In the genomic region with DNA sequence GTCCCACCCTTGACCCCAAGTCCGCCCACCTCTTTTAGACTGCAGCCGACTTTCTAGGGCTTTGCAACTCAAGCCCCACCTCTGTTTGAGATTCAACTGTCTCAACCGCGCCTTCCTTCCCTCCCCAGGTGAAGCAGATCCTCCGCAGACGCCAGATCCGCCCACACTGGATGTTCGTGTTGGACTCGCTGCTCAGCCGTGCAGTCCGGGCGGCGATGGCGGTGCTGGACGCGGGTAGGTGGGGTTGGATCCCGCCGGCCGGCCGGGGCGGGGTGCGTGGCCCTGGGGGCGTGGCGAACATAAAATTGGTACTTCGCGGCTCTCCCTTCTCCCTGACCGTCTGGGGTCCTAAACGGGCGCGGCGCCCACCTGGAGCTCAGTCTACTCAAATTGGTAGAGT, we compare ENCODE assay signal across 8 mouse cellular contexts. TPM values are rescaled to one million over a fixed set of nuclear protein-coding genes. Genes with fewer than 3 reads are reported as not detected.
DNase-seq lines count a peak whose midpoint lies in the region; ATAC-seq and TF ChIP-seq lines count a peak whose summit lies in the region.

No protein-coding gene starts in this region.

- peaks cover 82% of the 10 kb centered on the region for H3K27me3 ChIP-seq in heart, embryonic 11.5 days (ENCODE audit: control insufficient read depth, insufficient read depth, low read length)
- H3K27me3 ChIP-seq in embryonic facial prominence, embryonic 14.5 days (replicated peaks; ENCODE audit: control insufficient read depth, insufficient read depth, low read length) = peaks cover 50% of the 10 kb centered on the region
- 0 out of 2 replicates have a peak, but pooled peaks cover 5% of the 10 kb centered on the region for H3K27me3 ChIP-seq in kidney, postnatal 0 days (ENCODE audit: insufficient read depth, low read length)
- peaks cover 53% of the 10 kb centered on the region for H3K27me3 ChIP-seq in midbrain, postnatal 0 days (ENCODE audit: insufficient read depth, low read length)

- peaks cover 18% of the 10 kb centered on the region for H3K4me1 ChIP-seq in heart, embryonic 11.5 days (ENCODE audit: control insufficient read depth, insufficient read depth, low read length)
- H3K4me1 ChIP-seq in ES-E14 (ENCODE audit: control insufficient read depth in 2 of 2, insufficient read depth in 2 of 2, low read length in 2 of 2, poor library complexity in 1 of 2) = peaks cover 0 to 16% of the 10 kb centered on the region in 2 experiments; a peak in 2 of 4 replicates
- peaks cover 10% of the 10 kb centered on the region; the same call in 1 of the 2 replicates for H3K4me1 ChIP-seq in embryonic facial prominence, embryonic 14.5 days (ENCODE audit: control insufficient read depth, insufficient read depth, low read length)
- peaks cover 9% of the 10 kb centered on the region; the same call in 1 of the 2 replicates for H3K4me1 ChIP-seq in kidney, postnatal 0 days (replicated peaks; ENCODE audit: insufficient read depth, low read length)
- H3K4me1 ChIP-seq in midbrain, postnatal 0 days (ENCODE audit: insufficient read depth, low read length) = no peaks in the 10 kb centered on the region; the same call in 1 of the 2 replicates

- H3K9ac ChIP-seq in heart, embryonic 11.5 days (ENCODE audit: low read depth, low read length) = peak overlapping the region; percentile 29; the same call in 1 of the 2 replicates
- peak overlapping the region; percentile 52; the same call in 1 of the 2 replicates for H3K9ac ChIP-seq in ES-E14 (ENCODE audit: insufficient read depth, low read depth, low read length, poor library complexity, severe bottlenecking)
- peak overlapping the region; percentile 60 for H3K9ac ChIP-seq in embryonic facial prominence, embryonic 14.5 days (ENCODE audit: low read depth, low read length)
- H3K9ac ChIP-seq in kidney, postnatal 0 days (ENCODE audit: low read depth, low read length) = peak overlapping the region; percentile 49
- H3K9ac ChIP-seq in midbrain, postnatal 0 days (replicated peaks; ENCODE audit: low read length, poor library complexity, severe bottlenecking) = peak overlapping the region; percentile 29; the same call in 1 of the 2 replicates

- in situ Hi-C loops in ES-E14 (cut with MboI; ENCODE audit: low sequenced_read_pairs in 2 of 2, unreplicated experiment in 2 of 2) = no loop called here

- H3K36me3 ChIP-seq in heart, embryonic 11.5 days (ENCODE audit: control insufficient read depth, insufficient read depth, low read length) = no peaks in the 10 kb centered on the region
- no peaks in the 10 kb centered on the region for H3K36me3 ChIP-seq in ES-E14 (ENCODE audit: control insufficient read depth, insufficient read depth, low read length, poor library complexity, severe bottlenecking)
- H3K36me3 ChIP-seq in embryonic facial prominence, embryonic 14.5 days (ENCODE audit: control insufficient read depth, insufficient read depth, low read length) = no peaks in the 10 kb centered on the region
- H3K36me3 ChIP-seq in kidney, postnatal 0 days (ENCODE audit: insufficient read depth, low read length) = no peaks in the 10 kb centered on the region
- no peaks in the 10 kb centered on the region for H3K36me3 ChIP-seq in midbrain, postnatal 0 days (ENCODE audit: insufficient read depth, low read length)

- WGBS in heart, embryonic 11.5 days (ENCODE audit: insufficient replicate concordance) = 3% methylated on average over 31 of the region's 31 CpGs
- WGBS in embryonic facial prominence, embryonic 14.5 days = 1% methylated on average over 31 of the region's 31 CpGs
- WGBS in kidney, postnatal 0 days = 6% methylated on average over 31 of the region's 31 CpGs
- WGBS in midbrain, postnatal 0 days = 5% methylated on average over 31 of the region's 31 CpGs

- TF ChIP-seq CTCF in kidney, postnatal 0 days (IDR thresholded peaks at IDR 0.05; ENCODE audit: low read depth) = no peak
- no peak for TF ChIP-seq CTCF in midbrain, postnatal 0 days (IDR thresholded peaks at IDR 0.05)

- no peaks in the 10 kb centered on the region for H3K9me3 ChIP-seq in heart, embryonic 11.5 days (replicated peaks; ENCODE audit: control insufficient read depth, low read length)
- H3K9me3 ChIP-seq in ES-E14 (ENCODE audit: control insufficient read depth, insufficient read depth, low read depth, low read length) = no peaks in the 10 kb centered on the region
- H3K9me3 ChIP-seq in embryonic facial prominence, embryonic 14.5 days (ENCODE audit: control insufficient read depth, low read length) = no peaks in the 10 kb centered on the region
- H3K9me3 ChIP-seq in kidney, postnatal 0 days (replicated peaks; ENCODE audit: low read length) = no peaks in the 10 kb centered on the region
- no peaks in the 10 kb centered on the region for H3K9me3 ChIP-seq in midbrain, postnatal 0 days (ENCODE audit: low read length)

- peak overlapping the region; percentile 69 for H3K4me2 ChIP-seq in heart, embryonic 11.5 days
- peak overlapping the region; percentile 74 for H3K4me2 ChIP-seq in embryonic facial prominence, embryonic 14.5 days (ENCODE audit: low read depth, low read length)
- peak overlapping the region; percentile 67 for H3K4me2 ChIP-seq in kidney, postnatal 0 days (ENCODE audit: low read length)
- H3K4me2 ChIP-seq in midbrain, postnatal 0 days (ENCODE audit: low read depth, low read length, poor library complexity, severe bottlenecking) = peak overlapping the region; percentile 48

- H3K27ac ChIP-seq in heart, embryonic 11.5 days (ENCODE audit: low read depth, low read length) = no peak overlapping the region
- no peak overlapping the region for H3K27ac ChIP-seq in ES-E14 (ENCODE audit: insufficient read depth, low read depth, low read length, poor library complexity, severe bottlenecking)
- H3K27ac ChIP-seq in embryonic facial prominence, embryonic 14.5 days (replicated peaks; ENCODE audit: low read depth, low read length) = no peak overlapping the region
- no peak overlapping the region for H3K27ac ChIP-seq in kidney, postnatal 0 days
- H3K27ac ChIP-seq in midbrain, postnatal 0 days (ENCODE audit: low read depth, low read length) = no peak overlapping the region

- no peak for DNase-seq in heart, adult 9 months (ENCODE audit: low spot score in 2 of 2)
- DNase-seq in ES-E14 (ENCODE audit: low read depth, low spot score) = no peak
- no peak for DNase-seq in embryonic facial prominence, embryonic 14.5 days (ENCODE audit: low spot score)
- DNase-seq in kidney, postnatal 0 days (ENCODE audit: low spot score) = no peak
- no peak for DNase-seq in midbrain, postnatal 0 days (ENCODE audit: low spot score)
- DNase-seq in spleen, adult 18-20 months = no peak

- ATAC-seq in heart, embryonic 11.5 days (replicated peaks; ENCODE audit: insufficient number of reproducible peaks, low FRiP score, low TSS enrichment) = no peak
- ATAC-seq in embryonic facial prominence, embryonic 14.5 days (ENCODE audit: low read depth) = no peak
- ATAC-seq in kidney, postnatal 0 days (replicated peaks; ENCODE audit: low FRiP score, low read depth) = no peak
- ATAC-seq in midbrain, postnatal 0 days (ENCODE audit: low FRiP score) = no peak
- no peak for ATAC-seq in megakaryocyte progenitor cell, adult 5-6 weeks (replicated peaks; ENCODE audit: poor library complexity)

- peak overlapping the region; percentile 39 for H3K4me3 ChIP-seq in heart, embryonic 11.5 days (ENCODE audit: low read depth, low read length)
- peak overlapping the region; percentile 26 to 52 for H3K4me3 ChIP-seq in ES-E14 (ENCODE audit: insufficient read depth in 1 of 2, low read depth in 1 of 2, low read length in 2 of 2, poor library complexity in 1 of 2, severe bottlenecking in 1 of 2)
- peak overlapping the region; percentile 41 for H3K4me3 ChIP-seq in embryonic facial prominence, embryonic 14.5 days (ENCODE audit: low read depth, low read length)
- H3K4me3 ChIP-seq in kidney, postnatal 0 days (replicated peaks; ENCODE audit: low read depth, low read length) = peak overlapping the region; percentile 28
- H3K4me3 ChIP-seq in midbrain, postnatal 0 days (ENCODE audit: low read depth, low read length) = peak overlapping the region; percentile 26

RNA-seq across cellular contexts. Expression of a gene that starts 10.6 kb away (rescaled TPM):
- 1.5 and 1.7 TPM in 2 replicates for polyA plus RNA-seq in heart, embryonic 11.5 days (2014; fragmentation: Nextera tagmentation; extraction: Ambion mirVana)
- 2.7 and 4.3 TPM in 2 replicates for total RNA-seq in ES-E14 (2012; rRNA removed)
- 6.0 and 7.9 TPM in 2 replicates for polyA plus RNA-seq in embryonic facial prominence, embryonic 14.5 days (2014; fragmentation: Nextera tagmentation; extraction: Ambion mirVana)
- polyA plus RNA-seq in kidney, postnatal 0 days (2015; fragmentation: Nextera tagmentation; extraction: Ambion mirVana) = 3.4 and 4.2 TPM in 2 replicates
- 7.6 and 8.3 TPM in 2 replicates for total RNA-seq in midbrain, postnatal 0 days (2014; rRNA removed)
- polyA plus RNA-seq in midbrain, postnatal 0 days (2015; fragmentation: Nextera tagmentation; extraction: Ambion mirVana) = 2.8 and 4.1 TPM in 2 replicates
- 3.6 and 4.6 TPM in 2 replicates for total RNA-seq in megakaryocyte progenitor cell, adult 5-6 weeks (2015)
- 0.87 and 6.1 TPM in 2 replicates for total RNA-seq in megakaryocyte progenitor cell, adult 5-6 weeks (2017)

RNA-seq across cellular contexts. Expression of a gene that starts 11.7 kb away (rescaled TPM):
- polyA plus RNA-seq in heart, embryonic 11.5 days (2014; fragmentation: Nextera tagmentation; extraction: Ambion mirVana) = 0.11 and 0.42 TPM in 2 replicates
- 2.0 and 4.4 TPM in 2 replicates for total RNA-seq in ES-E14 (2012; rRNA removed)
- polyA plus RNA-seq in embryonic facial prominence, embryonic 14.5 days (2014; fragmentation: Nextera tagmentation; extraction: Ambion mirVana) = 11.0 and 11.5 TPM in 2 replicates
- 2.5 and 2.8 TPM in 2 replicates for polyA plus RNA-seq in kidney, postnatal 0 days (2015; fragmentation: Nextera tagmentation; extraction: Ambion mirVana)
- total RNA-seq in midbrain, postnatal 0 days (2014; rRNA removed) = 1.6 TPM in 1 of 2 replicates, not detected in the other
- 0.21 and 0.26 TPM in 2 replicates for polyA plus RNA-seq in midbrain, postnatal 0 days (2015; fragmentation: Nextera tagmentation; extraction: Ambion mirVana)
- total RNA-seq in megakaryocyte progenitor cell, adult 5-6 weeks (2015) = 1.9 and 2.0 TPM in 2 replicates
- total RNA-seq in megakaryocyte progenitor cell, adult 5-6 weeks (2017) = 3.9 and 5.2 TPM in 2 replicates

RNA-seq across cellular contexts. Expression of a gene that starts 26.4 kb away (rescaled TPM):
- 57.5 and 64.9 TPM in 2 replicates for polyA plus RNA-seq in heart, embryonic 11.5 days (2014; fragmentation: Nextera tagmentation; extraction: Ambion mirVana)
- 73.3 and 89.4 TPM in 2 replicates for total RNA-seq in ES-E14 (2012; rRNA removed)
- 68.3 and 80.7 TPM in 2 replicates for polyA plus RNA-seq in embryonic facial prominence, embryonic 14.5 days (2014; fragmentation: Nextera tagmentation; extraction: Ambion mirVana)
- 74.5 and 81.2 TPM in 2 replicates for polyA plus RNA-seq in kidney, postnatal 0 days (2015; fragmentation: Nextera tagmentation; extraction: Ambion mirVana)
- total RNA-seq in midbrain, postnatal 0 days (2014; rRNA removed) = 129 and 130 TPM in 2 replicates
- 138 and 143 TPM in 2 replicates for polyA plus RNA-seq in midbrain, postnatal 0 days (2015; fragmentation: Nextera tagmentation; extraction: Ambion mirVana)
- 43.2 and 50.8 TPM in 2 replicates for total RNA-seq in megakaryocyte progenitor cell, adult 5-6 weeks (2015)
- total RNA-seq in megakaryocyte progenitor cell, adult 5-6 weeks (2017) = 17.4 TPM in 2 replicates

RNA-seq across cellular contexts. Expression of a gene that starts 38.9 kb away (rescaled TPM):
- 0.37 and 0.61 TPM in 2 replicates for polyA plus RNA-seq in heart, embryonic 11.5 days (2014; fragmentation: Nextera tagmentation; extraction: Ambion mirVana)
- 0.85 and 1.5 TPM in 2 replicates for total RNA-seq in ES-E14 (2012; rRNA removed)
- 0.18 and 0.19 TPM in 2 replicates for polyA plus RNA-seq in embryonic facial prominence, embryonic 14.5 days (2014; fragmentation: Nextera tagmentation; extraction: Ambion mirVana)
- 0.11 and 0.54 TPM in 2 replicates for polyA plus RNA-seq in kidney, postnatal 0 days (2015; fragmentation: Nextera tagmentation; extraction: Ambion mirVana)
- 3.2 and 10.8 TPM in 2 replicates for total RNA-seq in midbrain, postnatal 0 days (2014; rRNA removed)
- polyA plus RNA-seq in midbrain, postnatal 0 days (2015; fragmentation: Nextera tagmentation; extraction: Ambion mirVana) = 3.9 and 4.5 TPM in 2 replicates
- total RNA-seq in megakaryocyte progenitor cell, adult 5-6 weeks (2015) = not detected in 2 replicates
- total RNA-seq in megakaryocyte progenitor cell, adult 5-6 weeks (2017) = 0.08 TPM in 1 of 2 replicates, not detected in the other

RNA-seq across cellular contexts. Expression of a gene that starts 39.3 kb away (rescaled TPM):
- 0.27 and 0.77 TPM in 2 replicates for polyA plus RNA-seq in heart, embryonic 11.5 days (2014; fragmentation: Nextera tagmentation; extraction: Ambion mirVana)
- total RNA-seq in ES-E14 (2012; rRNA removed) = 2.2 and 5.7 TPM in 2 replicates
- polyA plus RNA-seq in embryonic facial prominence, embryonic 14.5 days (2014; fragmentation: Nextera tagmentation; extraction: Ambion mirVana) = 2.5 and 3.8 TPM in 2 replicates
- polyA plus RNA-seq in kidney, postnatal 0 days (2015; fragmentation: Nextera tagmentation; extraction: Ambion mirVana) = 19.1 and 19.6 TPM in 2 replicates
- total RNA-seq in midbrain, postnatal 0 days (2014; rRNA removed) = 3.9 and 5.9 TPM in 2 replicates
- polyA plus RNA-seq in midbrain, postnatal 0 days (2015; fragmentation: Nextera tagmentation; extraction: Ambion mirVana) = 10.6 and 11.0 TPM in 2 replicates
- not detected in 2 replicates for total RNA-seq in megakaryocyte progenitor cell, adult 5-6 weeks (2015)
- not detected in 2 replicates for total RNA-seq in megakaryocyte progenitor cell, adult 5-6 weeks (2017)
